Mouse (Mus musculus) forebrain, embryonic 15.5 days (tissue): ENCODE measurements around the gene Gmfb. TPM values are rescaled to one million over a fixed set of nuclear protein-coding genes. Genes with fewer than 3 reads are reported as not detected.

Experiments
- ATAC-seq: fragments of 200-750 bp; cut with Nextera tagmentation; replicated peaks from 2 replicates; pipeline ENCODE4 v1.8.0; 2017; ENCODE audit warnings: mild to moderate bottlenecking, moderate TSS enrichment, moderate library complexity
- H3K27ac ChIP-seq: fragments of 300-500 bp; sonication (generic); replicated peaks from 2 replicates; pipeline ENCODE4 v1.5.1; 2015; ENCODE audit warnings: mild to moderate bottlenecking, inconsistent platforms
- H3K27me3 ChIP-seq: fragments of 300-500 bp; sonication (generic); 2 replicates; pipeline ENCODE4 v1.6.1; 2015; ENCODE audit warnings: inconsistent platforms
- H3K36me3 ChIP-seq: fragments of 300-500 bp; sonication (generic); 2 replicates; pipeline ENCODE4 v1.6.1; 2015; ENCODE audit warnings: mild to moderate bottlenecking, inconsistent platforms
- H3K4me1 ChIP-seq: fragments of 300-500 bp; sonication (generic); 2 replicates; pipeline ENCODE4 v1.6.1; 2015; ENCODE audit warnings: inconsistent platforms
- H3K4me2 ChIP-seq: fragments of 300-500 bp; sonication (generic); replicated peaks from 2 replicates; pipeline ENCODE4 v1.6.1; 2015; ENCODE audit warnings: mild to moderate bottlenecking, inconsistent platforms
- H3K4me3 ChIP-seq: fragments of 300-500 bp; sonication (generic); 2 replicates; pipeline ENCODE4 v1.5.1; 2015; ENCODE audit warnings: mild to moderate bottlenecking, inconsistent platforms
- H3K9ac ChIP-seq: fragments of 300-500 bp; sonication (generic); replicated peaks from 2 replicates; pipeline ENCODE4 v1.6.1; 2015; ENCODE audit warnings: mild to moderate bottlenecking, inconsistent platforms
- H3K9me3 ChIP-seq: fragments of 300-500 bp; sonication (generic); 2 replicates; pipeline ENCODE4 v1.6.1; 2016; ENCODE audit warnings: inconsistent platforms
- WGBS: fragments of 180-500 bp; shearing (Covaris S2); methylation state at CpG from one replicate; pipeline ENCODE4 v1.1.7; 2015; ENCODE audit warnings: mixed read lengths; 5-methylcytosine and 5-hydroxymethylcytosine counted together
- polyA plus RNA-seq: library from polyadenylated mRNA; unstranded; fragments of >200 nt; fragmentation: Nextera tagmentation; extraction: Ambion mirVana; gene quantifications from 2 replicates; pipeline ENCODE4 v1.2.1, GENCODE M21; 2015

Gene Gmfb
- polyA plus RNA-seq, 1 experiment from 2014 or later, result 116 TPM

- no peaks in the 10 kb centered on the region for H3K4me1 ChIP-seq
- ATAC-seq, result no peak
These were observed 27.9 kb downstream of the Gmfb start for GRCm38 (mm10) chr14:46794157-46794556.

GRCm38 (mm10) chr14:46790723-46791122, 31.3 kb downstream of the Gmfb start:
- Histone ChIP-seq H3K36me3 (no peaks in the 10 kb centered on the region), H3K4me1 (peaks cover 18% of the 10 kb centered on the region), H3K27me3 (no peaks in the 10 kb centered on the region), H3K4me2 (no peak overlapping the region), H3K9me3 (no peaks in the 10 kb centered on the region), H3K4me3 (no peak overlapping the region), H3K9ac (no peak overlapping the region), H3K27ac (no peak overlapping the region)
- ATAC-seq, result no peak
- 89% methylated on average over 6 of the region's 6 CpGs for WGBS

More at GRCm38 (mm10) chr14:46794157-46794556, 27.9 kb downstream of the Gmfb start:
- Histone ChIP-seq H3K9me3 (no peaks in the 10 kb centered on the region), H3K36me3 (no peaks in the 10 kb centered on the region), H3K27me3 (no peaks in the 10 kb centered on the region), H3K4me2 (no peak overlapping the region), H3K27ac (no peak overlapping the region), H3K9ac (no peak overlapping the region), H3K4me3 (no peak overlapping the region)
- WGBS, result 84% methylated on average over 5 of the region's 5 CpGs

- H3K36me3 ChIP-seq, result no peaks in the 10 kb centered on the region
- no peak for ATAC-seq
- H3K4me3 ChIP-seq, result no peak overlapping the region
- H3K27ac ChIP-seq, result no peak overlapping the region
- no peak overlapping the region for H3K9ac ChIP-seq
- H3K9me3 ChIP-seq, result no peaks in the 10 kb centered on the region
- H3K4me1 ChIP-seq, result peaks cover 18% of the 10 kb centered on the region
- 71% methylated on average over 4 of the region's 4 CpGs for WGBS
- H3K27me3 ChIP-seq, result no peaks in the 10 kb centered on the region
- H3K4me2 ChIP-seq, result no peak overlapping the region
These were observed 31.7 kb downstream of the Gmfb start for GRCm38 (mm10) chr14:46790303-46790702.

GRCm38 (mm10) chr14:46788505-46788901, 33.5 kb downstream of the Gmfb start:
- Histone ChIP-seq H3K9me3 (no peaks in the 10 kb centered on the region), H3K36me3 (0 out of 2 replicates have a peak, but pooled peaks cover 2% of the 10 kb centered on the region), H3K4me1 (peaks cover 18% of the 10 kb centered on the region), H3K9ac (peak overlapping the region; percentile 94; the same call in 1 of the 2 replicates), H3K27ac (no peak overlapping the region), H3K4me3 (peak overlapping the region; percentile 87), H3K4me2 (peak overlapping the region; percentile 21; the same call in 1 of the 2 replicates), H3K27me3 (no peaks in the 10 kb centered on the region)
- WGBS, result 29% methylated on average over 8 of the region's 8 CpGs
- ATAC-seq, result 0 out of 2 replicates have a peak, but pooled peaks have one; percentile 3

GRCm38 (mm10) chr14:46787787-46788504, 34.1 kb downstream of the Gmfb start, which contains the start of gene Cnih1:
TSS of gene Cnih1 (minus strand) at chr14:46788411.
- peaks cover 18% of the 10 kb centered on the region for H3K4me1 ChIP-seq
- peak within 1 kb of the TSS; percentile 57 for H3K4me2 ChIP-seq
- H3K9ac ChIP-seq, result peak within 1 kb of the TSS; percentile 94
- H3K4me3 ChIP-seq, result peak within 1 kb of the TSS; percentile 87
- 0 out of 2 replicates have a peak, but pooled peaks cover 6% of the 10 kb centered on the region for H3K36me3 ChIP-seq
- no peaks in the 10 kb centered on the region for H3K27me3 ChIP-seq
- no peaks in the 10 kb centered on the region for H3K9me3 ChIP-seq
- peak within 1 kb of the TSS; percentile 96 for H3K27ac ChIP-seq
- peak; percentile 98 for ATAC-seq
- under 1% methylated on average over 85 of the region's 86 CpGs for WGBS

DNA sequence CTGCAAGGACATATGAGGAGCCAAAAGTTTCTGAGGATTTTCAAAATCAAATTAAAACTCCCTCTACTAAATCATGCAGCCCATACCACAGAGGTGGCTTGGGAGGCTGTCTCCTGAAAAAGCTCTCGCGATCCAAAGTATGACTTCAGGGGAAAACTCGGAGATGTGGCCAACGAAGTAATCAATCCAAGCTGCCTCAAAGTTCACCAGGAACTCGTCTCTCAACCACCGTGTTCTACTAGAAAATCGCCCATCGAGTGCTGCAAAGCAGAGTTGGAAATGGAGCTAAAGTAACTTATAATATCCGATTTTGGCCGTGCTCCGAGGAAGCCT, 34.6 kb downstream of the Gmfb start:
- H3K27me3 ChIP-seq, result no peaks in the 10 kb centered on the region
- no peaks in the 10 kb centered on the region for H3K9me3 ChIP-seq
- peaks cover 18% of the 10 kb centered on the region for H3K4me1 ChIP-seq
- H3K27ac ChIP-seq, result peak overlapping the region; percentile 96
- H3K4me3 ChIP-seq, result peak overlapping the region; percentile 87
- ATAC-seq, result no peak
- H3K36me3 ChIP-seq, result peaks cover 9% of the 10 kb centered on the region; the same call in 1 of the 2 replicates
- under 1% methylated on average over 11 of the region's 11 CpGs for WGBS
- peak overlapping the region; percentile 94 for H3K9ac ChIP-seq
- H3K4me2 ChIP-seq, result peak overlapping the region; percentile 57

DNA sequence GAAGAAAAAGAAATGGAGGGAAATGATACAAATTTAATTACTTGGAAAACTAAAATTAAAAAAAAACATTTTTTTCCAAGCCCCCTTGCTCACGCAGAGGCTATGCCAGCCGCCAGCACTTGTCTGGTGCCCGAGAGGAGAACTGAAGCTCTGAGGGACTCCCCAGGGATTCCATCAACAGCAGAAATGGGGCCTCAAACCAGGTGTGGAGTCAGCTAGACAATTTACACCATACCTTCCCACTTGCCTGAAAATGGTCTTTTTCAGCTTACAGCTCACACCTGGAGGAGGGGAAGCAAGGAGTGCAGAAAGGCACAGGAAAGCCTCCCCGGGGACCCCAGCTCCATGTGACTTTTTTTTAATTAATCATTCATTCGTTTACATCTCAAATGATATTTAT, 36.8 kb downstream of the Gmfb start:
- Histone ChIP-seq H3K27me3 (no peaks in the 10 kb centered on the region), H3K4me1 (peaks cover 18% of the 10 kb centered on the region), H3K27ac (no peak overlapping the region), H3K4me2 (no peak overlapping the region), H3K36me3 (peaks cover 15% of the 10 kb centered on the region; the same call in 1 of the 2 replicates), H3K9me3 (no peaks in the 10 kb centered on the region), H3K9ac (no peak overlapping the region), H3K4me3 (no peak overlapping the region)
- WGBS, result 79% methylated on average over 5 of the region's 5 CpGs
- ATAC-seq, result no peak

GRCm38 (mm10) chr14:46783327-46783926, 38.6 kb downstream of the Gmfb start:
- Histone ChIP-seq H3K36me3 (peaks cover 33% of the 10 kb centered on the region), H3K4me2 (no peak overlapping the region), H3K9ac (no peak overlapping the region), H3K4me1 (peaks cover 15% of the 10 kb centered on the region), H3K27ac (no peak overlapping the region), H3K4me3 (no peak overlapping the region), H3K27me3 (no peaks in the 10 kb centered on the region), H3K9me3 (no peaks in the 10 kb centered on the region)
- no peak for ATAC-seq
- 92% methylated on average over 10 of the region's 10 CpGs for WGBS

DNA sequence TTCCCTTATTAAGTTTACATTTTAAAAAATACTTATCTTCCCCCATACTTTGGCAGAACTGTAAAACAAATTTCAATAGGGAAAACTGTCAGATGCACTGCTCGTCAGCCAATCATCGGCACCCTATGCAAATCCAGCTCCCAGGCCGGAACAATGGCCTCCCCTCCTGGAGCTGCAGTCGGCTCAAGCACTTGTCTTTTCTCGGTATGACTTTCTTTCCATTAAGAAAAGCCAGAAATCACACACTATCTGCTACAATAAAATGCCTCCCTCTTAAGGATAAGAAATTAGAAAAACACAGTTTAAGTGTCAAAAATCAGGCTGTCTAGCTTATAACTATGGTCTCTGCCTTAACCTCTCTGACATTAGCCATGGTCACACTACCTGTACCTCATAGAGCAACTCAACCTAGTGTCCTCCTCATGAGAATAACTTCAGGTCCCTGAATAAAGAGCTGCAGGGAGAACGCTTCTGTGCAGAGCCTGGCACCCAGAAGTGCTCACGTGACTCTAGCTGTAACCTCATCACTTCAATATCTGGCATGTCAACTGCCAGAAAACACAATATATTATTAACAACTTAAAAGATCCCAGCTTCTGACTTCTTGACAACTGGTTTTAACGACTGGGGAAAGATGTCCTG, 39.7 kb downstream of the Gmfb start:
- Histone ChIP-seq H3K9ac (no peak overlapping the region), H3K36me3 (peaks cover 43% of the 10 kb centered on the region), H3K27me3 (no peaks in the 10 kb centered on the region), H3K4me2 (no peak overlapping the region), H3K9me3 (no peaks in the 10 kb centered on the region), H3K4me1 (peaks cover 12% of the 10 kb centered on the region), H3K4me3 (no peak overlapping the region), H3K27ac (no peak overlapping the region)
- no peak for ATAC-seq
- 84% methylated on average over 8 of the region's 8 CpGs for WGBS

DNA sequence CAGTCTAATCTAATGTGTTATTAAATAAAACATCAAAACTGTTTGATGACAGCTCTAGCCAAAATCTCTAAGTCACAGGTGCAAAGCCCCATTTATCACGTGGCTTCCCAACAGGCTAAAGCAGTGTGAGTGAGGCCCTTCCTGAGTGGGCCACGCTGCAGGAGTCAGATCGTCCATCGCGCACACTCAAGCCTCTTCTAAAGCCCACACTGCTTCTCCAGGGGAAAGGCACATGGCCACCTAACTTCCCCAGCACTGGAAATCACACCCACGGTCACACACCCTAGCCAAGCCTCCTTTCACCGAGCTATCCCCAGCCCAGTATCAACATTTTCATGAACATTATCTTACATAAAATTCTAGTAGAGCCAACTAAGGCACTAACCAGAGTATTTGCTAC, 41.0 kb downstream of the Gmfb start:
- H3K4me1 ChIP-seq, result peaks cover 2% of the 10 kb centered on the region
- peaks cover 52% of the 10 kb centered on the region for H3K36me3 ChIP-seq
- H3K9ac ChIP-seq, result no peak overlapping the region
- 96% methylated on average over 7 of the region's 7 CpGs for WGBS
- H3K9me3 ChIP-seq, result no peaks in the 10 kb centered on the region
- H3K4me3 ChIP-seq, result no peak overlapping the region
- no peaks in the 10 kb centered on the region for H3K27me3 ChIP-seq
- H3K27ac ChIP-seq, result no peak overlapping the region
- no peak overlapping the region for H3K4me2 ChIP-seq
- ATAC-seq, result no peak

- H3K36me3 ChIP-seq, result peaks cover 62% of the 10 kb centered on the region
These were observed 42.8 kb downstream of the Gmfb start for GRCm38 (mm10) chr14:46779217-46779616.

GRCm38 (mm10) chr14:46778756-46779155, 43.3 kb downstream of the Gmfb start:
- WGBS, result 97% methylated on average over 9 of the region's 9 CpGs
- Histone ChIP-seq H3K36me3 (peaks cover 62% of the 10 kb centered on the region), H3K9me3 (no peaks in the 10 kb centered on the region), H3K9ac (no peak overlapping the region), H3K4me3 (no peak overlapping the region), H3K27me3 (no peaks in the 10 kb centered on the region), H3K4me1 (no peaks in the 10 kb centered on the region), H3K4me2 (no peak overlapping the region), H3K27ac (no peak overlapping the region)
- ATAC-seq, result no peak

More at GRCm38 (mm10) chr14:46779217-46779616, 42.8 kb downstream of the Gmfb start:
- no peak overlapping the region for H3K4me3 ChIP-seq
- no peaks in the 10 kb centered on the region for H3K4me1 ChIP-seq
- H3K4me2 ChIP-seq, result no peak overlapping the region
- H3K27ac ChIP-seq, result no peak overlapping the region
- ATAC-seq, result no peak
- no peak overlapping the region for H3K9ac ChIP-seq
- WGBS, result 96% methylated on average over 7 of the region's 7 CpGs
- no peaks in the 10 kb centered on the region for H3K9me3 ChIP-seq
- no peaks in the 10 kb centered on the region for H3K27me3 ChIP-seq
